Mouse (Mus musculus): ENCODE data around the gene Arid1b.
A peak's percentile ranks its signal among the peaks of the same experiment; 100 is the strongest.

Gene Arid1b

GRCm38 (mm10) chr17:4993840-4994503, at the start of gene Arid1b:
Arid1b (plus strand) TSS chr17:4994332.
- peak; percentile 78 for DNase-seq

GRCm38 (mm10) chr17:4945311-4945751, 48.8 kb upstream of the Arid1b start:
- DNase-seq, result peak; percentile 64

- DNase-seq, result peak; percentile 71
These were observed 48.2 kb upstream of the Arid1b start for GRCm38 (mm10) chr17:4945871-4946331.

GRCm38 (mm10) chr17:4946421-4946974, 47.6 kb upstream of the Arid1b start:
- peak; percentile 57 for DNase-seq

GRCm38 (mm10) chr17:4947013-4947412, 47.1 kb upstream of the Arid1b start:
- no peak for DNase-seq

GRCm38 (mm10) chr17:4947439-4947838, 46.7 kb upstream of the Arid1b start:
- DNase-seq, result no peak

GRCm38 (mm10) chr17:4948501-4948900, 45.6 kb upstream of the Arid1b start:
- DNase-seq, result no peak

- DNase-seq, result no peak
These were observed 39.7 kb upstream of the Arid1b start for GRCm38 (mm10) chr17:4954431-4954830.

- no peak for DNase-seq
These were observed 29.8 kb upstream of the Arid1b start for GRCm38 (mm10) chr17:4964192-4964877.

- DNase-seq, result no peak
These were observed 26.9 kb upstream of the Arid1b start for GRCm38 (mm10) chr17:4967201-4967600.

- no peak for DNase-seq
These were observed 26.1 kb upstream of the Arid1b start for GRCm38 (mm10) chr17:4968035-4968434.

- DNase-seq, result no peak
These were observed 25.3 kb upstream of the Arid1b start for GRCm38 (mm10) chr17:4968878-4969277.

GRCm38 (mm10) chr17:4972261-4972660, 21.9 kb upstream of the Arid1b start:
- DNase-seq, result no peak

- peak; percentile 93 for DNase-seq
These were observed 19.4 kb upstream of the Arid1b start for GRCm38 (mm10) chr17:4974736-4975135.

GRCm38 (mm10) chr17:4980151-4980550, 14.0 kb upstream of the Arid1b start:
- no peak for DNase-seq

- DNase-seq, result no peak
These were observed 11.3 kb upstream of the Arid1b start for GRCm38 (mm10) chr17:4982819-4983218.

GRCm38 (mm10) chr17:4984691-4985090, 9.4 kb upstream of the Arid1b start:
- DNase-seq, result no peak

- DNase-seq, result no peak
These were observed 3.1 kb upstream of the Arid1b start for GRCm38 (mm10) chr17:4990911-4991560.

GRCm38 (mm10) chr17:4991600-4991999, 2.5 kb upstream of the Arid1b start:
- DNase-seq, result no peak

GRCm38 (mm10) chr17:4993497-4993839, 664 bp upstream of the Arid1b start:
- DNase-seq, result no peak

- DNase-seq, result no peak
These were observed 326 bp downstream of the Arid1b start for GRCm38 (mm10) chr17:4994504-4994812.

GRCm38 (mm10) chr17:4994813-4995560, 855 bp downstream of the Arid1b start:
- peak; percentile 70 for DNase-seq

GRCm38 (mm10) chr17:4995561-4996051, 1.5 kb downstream of the Arid1b start:
- DNase-seq, result peak; percentile 79
